Mouse (Mus musculus): ENCODE data around the gene Mapk10.

DNA sequence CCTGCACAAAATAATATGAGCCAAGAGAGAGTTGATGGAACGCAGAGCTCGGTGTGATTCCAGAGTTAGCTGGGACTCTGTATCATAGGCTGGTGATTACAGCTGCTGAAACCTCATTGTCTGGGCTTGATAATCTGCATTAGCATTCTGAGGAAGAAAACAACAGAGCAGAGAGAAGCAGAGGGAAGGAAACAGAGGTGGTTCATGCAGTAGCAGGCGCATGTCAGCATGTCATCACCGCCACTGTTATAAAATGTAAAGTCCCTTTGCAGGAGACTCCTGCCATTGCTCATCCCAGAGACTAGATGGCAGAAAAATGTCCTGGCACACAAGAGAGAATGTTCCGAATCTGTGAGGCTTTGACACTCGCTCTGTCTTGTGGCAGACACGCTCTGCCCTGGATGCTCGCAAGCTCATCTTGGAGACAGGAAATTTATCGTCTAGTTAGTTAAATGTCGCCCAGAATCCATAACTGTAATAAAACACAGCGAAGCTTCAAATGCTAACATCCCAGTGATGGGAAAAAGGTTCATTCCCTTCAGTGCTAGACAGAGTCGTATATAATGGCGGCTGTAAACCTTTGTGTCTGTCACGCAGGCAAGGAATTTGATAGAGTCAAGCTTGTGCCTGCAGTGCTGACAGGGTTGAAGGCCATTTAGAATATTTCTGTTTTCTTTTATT is 322.5 kb downstream of the Mapk10 start:
- TF ChIP-seq CTCF (IDR thresholded peaks at IDR 0.05; ENCODE audit: extremely low read depth, insufficient read length, insufficient replicate concordance, low read depth, low read length) (no peak), POLR2A (IDR thresholded peaks at IDR 0.05; ENCODE audit: low read depth, low read length) (no peak)

Data from small intestine, adult 2 months (tissue).